Mouse (Mus musculus) CD4-positive, CD25-positive, alpha-beta regulatory T cell, adult 9 weeks (primary cell): ENCODE results near the gene Mup13. TPM values are rescaled to one million over a fixed set of nuclear protein-coding genes. Genes with fewer than 3 reads are reported as not detected.

Source experiments
- polyA plus RNA-seq: library from polyadenylated mRNA; unstranded; fragments of 100-300 nt; shearing (Covaris generic); gene quantifications from one replicate; pipeline ENCODE4 v1.2.1, GENCODE M21; 2017

Gene Mup13
- polyA plus RNA-seq = not detected

GRCm38 (mm10) chr4:61228186-61228585 is at the start of gene Mup13:
Gene Mup13 (minus strand): TSS chr4:61228286.

Other genes starting within 250 kb of the Mup13 start
- not detected for gene Mup14, start 75.7 kb upstream of the Mup13 start, polyA plus RNA-seq
- gene Mup15, start 211.5 kb upstream of the Mup13 start, polyA plus RNA-seq = 0.35 TPM